Mouse (Mus musculus) hindbrain, embryonic 10.5 days (tissue): ENCODE results near the gene Ddx20. TPM values are rescaled to one million over a fixed set of nuclear protein-coding genes. Genes with fewer than 3 reads are reported as not detected.

Source experiments
- DNase-seq: peaks from one replicate; pipeline ENCODE4 v3.0.0-alpha.2; 2017; ENCODE audit warnings: low spot score
- H3K27ac ChIP-seq: fragments of 300-500 bp; sonication (generic); 2 replicates; pipeline ENCODE4 v1.5.1; 2016; ENCODE audit warnings: mild to moderate bottlenecking, moderate library complexity
- H3K27me3 ChIP-seq: fragments of 300-500 bp; sonication (generic); 2 replicates; pipeline ENCODE4 v1.6.1; 2016; ENCODE audit warnings: mild to moderate bottlenecking; ENCODE audit not compliant: poor library complexity, insufficient read depth, severe bottlenecking
- H3K36me3 ChIP-seq: fragments of 300-500 bp; sonication (generic); 2 replicates; pipeline ENCODE4 v1.6.1; 2016; ENCODE audit warnings: mild to moderate bottlenecking, moderate library complexity
- H3K4me1 ChIP-seq: fragments of 300-500 bp; sonication (generic); replicated peaks from 2 replicates; pipeline ENCODE4 v1.6.1; 2016; ENCODE audit warnings: mild to moderate bottlenecking
- H3K4me3 ChIP-seq: fragments of 300-500 bp; sonication (generic); 2 replicates; pipeline ENCODE4 v1.5.1; 2016; ENCODE audit warnings: mild to moderate bottlenecking, moderate library complexity
- H3K9me3 ChIP-seq: fragments of 300-500 bp; sonication (generic); 2 replicates; pipeline ENCODE4 v1.6.1; 2016; ENCODE audit warnings: mild to moderate bottlenecking, moderate library complexity
- WGBS: fragments of 180-500 bp; shearing (Covaris S2); methylation state at CpG from one replicate; pipeline ENCODE4 v1.1.7; 2016; 5-methylcytosine and 5-hydroxymethylcytosine counted together
- polyA plus RNA-seq: library from polyadenylated mRNA; unstranded; fragments of >200 nt; fragmentation: Nextera tagmentation; extraction: Ambion mirVana; gene quantifications from 2 replicates; pipeline ENCODE4 v1.2.1, GENCODE M21; 2016

Ddx20 gene
- polyA plus RNA-seq, 1 experiment from 2014 or later = 42.0 TPM

DNA sequence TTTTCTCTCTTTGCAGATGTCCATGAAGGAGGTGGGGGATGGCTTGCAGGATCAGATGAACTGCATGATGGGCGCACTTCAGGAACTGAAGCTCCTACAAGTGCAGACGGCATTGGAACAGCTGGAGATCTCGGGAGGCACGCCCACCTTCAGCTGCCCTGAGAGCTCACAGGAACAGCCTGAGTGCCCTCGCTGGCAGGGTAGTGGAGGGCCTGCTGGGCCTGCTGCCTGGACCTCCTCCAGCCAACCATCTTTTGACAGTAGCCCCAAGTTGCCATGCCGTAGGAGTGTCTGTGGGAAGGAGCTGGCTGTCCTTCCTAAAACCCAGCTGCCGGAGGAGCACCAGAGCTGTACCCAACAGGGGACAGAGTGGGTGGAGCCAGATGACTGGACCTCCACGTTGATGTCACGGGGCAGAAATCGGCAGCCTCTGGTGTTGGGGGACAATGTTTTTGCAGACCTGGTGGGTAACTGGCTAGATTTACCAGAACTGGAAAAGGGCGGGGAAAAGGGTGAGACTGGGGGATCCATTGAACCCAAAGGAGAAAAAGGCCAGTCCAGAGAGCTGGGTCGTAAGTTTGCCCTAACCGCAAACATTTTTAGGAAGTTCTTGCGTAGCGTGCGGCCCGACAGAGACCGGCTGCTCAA is 29.1 kb upstream of the Ddx20 start:
- no peaks in the 10 kb centered on the region for H3K27me3 ChIP-seq
- peaks cover 61% of the 10 kb centered on the region for H3K4me1 ChIP-seq
- 57% methylated on average over 18 of the region's 18 CpGs for WGBS
- H3K4me3 ChIP-seq = no peak overlapping the region
- peak overlapping the region; percentile 20 for H3K27ac ChIP-seq
- no peak for DNase-seq
- no peaks in the 10 kb centered on the region for H3K36me3 ChIP-seq
- no peaks in the 10 kb centered on the region for H3K9me3 ChIP-seq

DNA sequence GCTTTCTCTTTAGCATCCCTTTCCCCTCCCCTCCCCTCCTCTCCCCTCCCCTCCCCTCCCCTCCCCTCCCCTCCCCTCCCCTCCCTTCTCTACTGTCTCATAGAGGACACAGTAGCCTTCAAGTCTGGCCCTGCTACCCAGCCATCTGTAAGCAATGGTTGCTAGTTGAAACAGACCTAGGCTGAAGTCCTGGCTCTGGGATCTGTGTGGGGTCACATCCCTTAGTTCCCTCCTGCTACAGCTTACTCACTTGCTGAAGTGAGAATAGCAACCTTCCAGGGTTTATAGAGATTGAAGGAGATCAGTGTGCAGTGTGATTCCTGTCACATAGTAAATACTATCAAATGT is 27.4 kb upstream of the Ddx20 start:
- Histone ChIP-seq H3K36me3 (no peaks in the 10 kb centered on the region), H3K27me3 (no peaks in the 10 kb centered on the region), H3K27ac (peak overlapping the region; percentile 80; the same call in 1 of the 2 replicates), H3K4me3 (no peak overlapping the region), H3K9me3 (no peaks in the 10 kb centered on the region), H3K4me1 (peaks cover 63% of the 10 kb centered on the region)
- no peak for DNase-seq

DNA sequence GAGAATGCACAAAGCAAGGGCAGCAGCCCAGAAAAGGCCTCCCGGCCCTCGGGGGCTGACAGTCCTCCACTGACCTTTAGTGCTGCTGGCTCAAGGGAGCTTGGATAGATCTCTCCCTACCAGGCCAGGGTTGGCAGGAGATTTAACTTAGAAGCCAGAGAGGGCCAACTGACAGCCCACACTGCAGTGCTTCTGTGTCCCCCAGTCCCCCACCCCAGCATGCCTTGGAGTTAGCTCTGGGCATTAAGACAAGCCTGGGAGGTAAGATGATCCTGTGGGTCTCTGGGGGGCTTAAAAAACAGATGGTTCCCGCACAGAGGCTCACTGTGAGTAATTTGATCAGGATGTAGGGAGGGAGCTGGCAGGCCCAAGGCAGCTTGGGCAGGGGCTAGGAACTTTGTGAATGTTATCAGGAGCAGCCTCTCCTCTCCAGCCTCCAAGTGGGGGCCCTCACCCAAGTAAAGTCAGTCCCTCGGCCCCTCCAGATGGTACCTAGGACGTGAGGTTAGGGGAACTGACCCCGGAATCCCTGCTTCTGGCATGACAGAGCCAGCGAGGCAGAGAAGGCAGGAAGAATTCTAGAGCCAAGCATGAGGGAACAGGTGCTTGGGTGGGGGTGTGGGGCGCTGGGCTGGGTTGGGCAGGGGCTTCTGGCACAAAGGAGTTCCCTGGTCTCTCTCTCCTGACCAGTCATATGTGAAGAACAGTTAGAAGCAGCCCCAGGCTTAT is 26.9 kb upstream of the Ddx20 start:
- Histone ChIP-seq H3K27me3 (no peaks in the 10 kb centered on the region), H3K36me3 (no peaks in the 10 kb centered on the region), H3K4me3 (no peak overlapping the region), H3K4me1 (peaks cover 61% of the 10 kb centered on the region), H3K27ac (peak overlapping the region; percentile 80), H3K9me3 (no peaks in the 10 kb centered on the region)
- WGBS = 14% methylated on average over 8 of the region's 8 CpGs
- DNase-seq = peak; percentile 57

DNA sequence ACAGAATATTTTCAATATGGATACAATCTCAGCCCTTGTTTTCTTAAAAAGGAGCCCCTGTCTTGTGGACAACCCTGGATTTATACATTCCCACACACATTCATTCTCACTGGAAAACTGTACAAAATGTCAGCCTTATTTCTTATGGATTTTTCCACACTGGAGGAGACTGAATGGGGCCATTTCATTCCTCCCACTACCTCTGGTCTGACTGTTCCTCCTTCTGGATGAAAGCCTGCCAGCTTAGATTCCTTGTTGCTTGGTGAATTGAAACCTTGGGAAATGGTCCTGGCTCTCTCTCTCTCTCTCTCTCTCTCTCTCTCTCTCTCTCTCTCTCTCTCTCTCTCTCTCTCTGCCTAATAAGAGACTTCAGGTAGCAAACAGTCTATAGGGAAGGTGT is 25.5 kb upstream of the Ddx20 start:
- no peak overlapping the region for H3K27ac ChIP-seq
- H3K36me3 ChIP-seq = no peaks in the 10 kb centered on the region
- no peaks in the 10 kb centered on the region for H3K9me3 ChIP-seq
- DNase-seq = no peak
- 0 out of 2 replicates have a peak, but pooled peaks cover 2% of the 10 kb centered on the region for H3K27me3 ChIP-seq
- no peak overlapping the region for H3K4me3 ChIP-seq
- peaks cover 60% of the 10 kb centered on the region for H3K4me1 ChIP-seq

DNA sequence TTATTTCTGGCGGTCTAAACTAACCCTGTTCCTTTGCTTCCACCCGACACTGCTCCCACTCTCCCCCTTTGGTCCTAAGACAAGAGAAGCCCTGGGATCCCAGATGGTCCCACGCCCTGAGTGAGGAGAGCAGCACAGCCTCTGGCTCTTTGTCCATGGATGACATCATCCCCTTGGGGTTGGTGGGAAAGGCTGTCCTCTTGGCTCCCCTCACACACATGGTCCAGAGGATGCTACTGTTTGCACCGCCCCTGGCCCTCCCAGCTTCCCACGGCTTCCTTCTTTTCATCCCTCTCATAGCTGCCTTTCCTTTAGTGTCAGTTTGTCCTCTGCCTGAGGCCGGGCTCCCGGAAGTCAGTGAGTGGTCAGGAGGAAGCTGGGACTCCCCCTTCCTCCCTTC is 24.4 kb upstream of the Ddx20 start:
- H3K27ac ChIP-seq = 0 out of 2 replicates have a peak overlapping the region, but pooled peaks have one; percentile 59
- WGBS = 60% methylated on average over 7 of the region's 7 CpGs

DNA sequence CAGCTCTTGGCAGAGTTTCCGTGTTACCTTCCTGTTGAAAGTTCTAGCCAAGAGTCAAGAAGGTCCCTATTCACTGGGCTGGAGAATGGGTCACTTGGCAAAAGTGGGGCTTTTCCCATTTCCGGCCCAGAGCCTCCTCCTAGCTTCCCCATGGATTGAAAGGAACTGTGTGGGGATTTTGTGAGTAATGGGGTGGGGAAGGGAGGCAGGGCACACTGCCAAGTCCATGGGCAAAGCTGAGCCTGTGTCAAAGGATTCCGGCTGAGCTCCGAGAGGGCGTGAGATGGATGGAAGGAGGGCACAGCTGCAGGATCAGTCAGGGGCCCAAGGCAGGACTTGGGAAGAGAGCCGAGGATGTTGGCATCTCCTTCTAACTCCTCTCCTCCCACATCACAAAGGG is 22.9 kb upstream of the Ddx20 start:
- H3K27me3 ChIP-seq = peaks cover 26% of the 10 kb centered on the region
- H3K27ac ChIP-seq = no peak overlapping the region
- peaks cover 63% of the 10 kb centered on the region for H3K4me1 ChIP-seq
- DNase-seq = no peak
- no peak overlapping the region for H3K4me3 ChIP-seq
- WGBS = 85% methylated on average over 6 of the region's 6 CpGs
- no peaks in the 10 kb centered on the region for H3K36me3 ChIP-seq
- no peaks in the 10 kb centered on the region for H3K9me3 ChIP-seq

More for the DNA sequence above, 24.4 kb upstream of the Ddx20 start:
- Histone ChIP-seq H3K9me3 (no peaks in the 10 kb centered on the region), H3K4me1 (peaks cover 60% of the 10 kb centered on the region), H3K36me3 (no peaks in the 10 kb centered on the region), H3K4me3 (no peak overlapping the region), H3K27me3 (peaks cover 11% of the 10 kb centered on the region)
- no peak for DNase-seq

DNA sequence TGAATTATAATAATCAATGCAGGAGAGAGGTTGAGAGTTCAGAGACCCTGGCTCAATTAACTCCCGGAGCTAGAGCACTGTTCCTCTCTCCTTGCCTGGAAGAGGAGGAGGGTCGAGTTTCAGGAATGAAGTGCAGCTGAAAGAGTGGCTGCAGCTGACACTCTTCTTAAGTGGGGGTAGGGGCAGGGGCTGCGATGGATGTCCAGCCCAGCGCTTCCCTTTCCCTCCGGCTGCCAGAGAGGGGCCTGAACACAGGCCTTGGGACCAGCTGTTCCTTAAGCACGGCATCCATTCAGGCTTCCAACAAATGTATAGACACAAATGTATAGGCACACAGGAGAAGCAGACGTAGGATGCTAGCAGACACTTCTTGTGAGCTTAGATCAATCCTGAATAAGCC is 20.2 kb upstream of the Ddx20 start:
- no peak for DNase-seq
- H3K27me3 ChIP-seq = peaks cover 45% of the 10 kb centered on the region
- no peaks in the 10 kb centered on the region for H3K9me3 ChIP-seq
- no peaks in the 10 kb centered on the region for H3K36me3 ChIP-seq
- H3K4me1 ChIP-seq = peaks cover 62% of the 10 kb centered on the region
- peak overlapping the region; percentile 53 for H3K27ac ChIP-seq
- 13% methylated on average over 7 of the region's 7 CpGs for WGBS
- H3K4me3 ChIP-seq = no peak overlapping the region

DNA sequence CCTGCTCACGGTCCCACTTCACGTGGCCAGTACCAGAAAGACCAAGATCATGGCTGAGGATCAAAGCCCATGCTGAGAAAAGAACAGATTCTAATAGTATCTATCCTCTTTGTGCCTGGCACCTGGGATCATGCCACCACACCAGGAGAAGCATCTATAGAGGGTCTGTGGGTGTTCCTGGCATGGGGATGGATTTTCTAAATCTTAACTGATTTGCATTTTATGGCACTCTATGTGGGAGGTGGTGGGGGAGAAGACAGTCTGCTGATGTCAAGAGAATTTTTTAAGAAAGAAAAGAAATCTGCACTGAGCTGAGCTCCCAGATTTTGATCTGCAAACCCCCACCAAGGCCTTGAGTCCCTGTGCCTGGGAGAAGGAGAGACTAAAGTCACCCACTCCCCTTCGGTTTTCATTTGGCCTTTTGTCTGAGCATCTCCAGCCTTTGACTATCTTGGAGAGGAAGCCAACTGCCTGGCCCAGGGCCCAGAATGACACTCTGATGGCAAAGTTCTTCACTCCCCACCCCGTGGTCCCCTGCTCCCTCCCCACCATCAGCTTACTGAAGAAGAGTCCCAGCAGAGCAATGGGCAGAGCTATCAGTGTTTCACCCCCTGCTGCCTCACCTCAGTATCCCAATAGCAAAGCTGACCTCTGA is 19.1 kb upstream of the Ddx20 start:
- no peaks in the 10 kb centered on the region for H3K36me3 ChIP-seq
- no peaks in the 10 kb centered on the region for H3K9me3 ChIP-seq
- H3K27ac ChIP-seq = no peak overlapping the region
- no peak for DNase-seq
- peaks cover 62% of the 10 kb centered on the region for H3K4me1 ChIP-seq
- peaks cover 56% of the 10 kb centered on the region for H3K27me3 ChIP-seq
- peak overlapping the region; percentile 63 for H3K4me3 ChIP-seq
- 42% methylated on average over 4 of the region's 4 CpGs for WGBS

DNA sequence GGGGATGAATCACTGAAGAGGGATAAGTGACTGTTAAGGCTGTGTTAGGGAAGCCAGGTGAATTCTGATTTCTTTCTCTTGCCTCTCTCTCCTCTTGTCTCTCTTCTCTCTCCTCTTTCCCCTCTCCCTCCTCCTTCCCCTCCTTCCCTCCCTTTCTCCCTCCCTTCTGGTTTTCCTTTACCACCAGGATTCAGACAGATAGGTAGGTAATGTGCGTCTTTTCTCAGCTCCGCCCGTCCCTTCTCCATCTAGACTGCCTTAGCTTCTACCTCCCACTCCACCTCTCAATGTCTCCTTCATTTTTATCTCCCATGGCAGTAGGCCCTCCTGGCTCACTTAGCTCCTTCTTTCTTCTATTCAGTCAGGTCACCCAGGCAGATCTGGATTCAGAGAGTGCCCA is 18.2 kb upstream of the Ddx20 start:
- Histone ChIP-seq H3K4me3 (peak overlapping the region; percentile 63), H3K9me3 (no peaks in the 10 kb centered on the region), H3K4me1 (peaks cover 64% of the 10 kb centered on the region), H3K27ac (peak overlapping the region; percentile 82), H3K27me3 (peaks cover 61% of the 10 kb centered on the region), H3K36me3 (no peaks in the 10 kb centered on the region)
- 23% methylated on average over 3 of the region's 3 CpGs for WGBS
- no peak for DNase-seq

DNA sequence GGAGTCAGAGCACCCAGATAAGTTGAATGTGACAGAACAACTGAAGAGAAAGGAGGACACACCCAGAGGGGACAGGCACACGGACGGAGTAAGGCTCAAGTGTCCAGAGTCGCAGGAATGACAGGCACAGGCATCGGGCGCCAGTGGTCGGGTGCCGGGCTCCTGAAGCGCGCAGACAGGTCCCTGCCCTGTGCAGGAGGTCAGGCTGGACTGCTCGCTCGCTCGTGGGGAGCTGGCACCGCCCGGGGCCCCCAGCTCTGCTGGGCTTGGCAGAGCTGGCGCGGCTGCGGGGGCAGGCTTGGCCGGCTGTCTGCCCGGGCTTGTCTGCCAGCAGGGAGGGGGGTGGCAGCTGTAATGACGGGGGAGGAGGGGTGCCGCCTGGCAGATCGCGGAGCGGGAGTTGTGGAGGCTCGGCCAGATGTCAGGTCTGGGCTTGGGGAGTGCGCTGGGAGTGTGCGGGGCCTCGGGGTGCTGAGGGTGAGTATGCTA is 17.7 kb upstream of the Ddx20 start:
- no peaks in the 10 kb centered on the region for H3K9me3 ChIP-seq
- WGBS = under 1% methylated on average over 28 of the region's 28 CpGs
- peak; percentile 52 for DNase-seq
- H3K36me3 ChIP-seq = no peaks in the 10 kb centered on the region
- peak overlapping the region; percentile 82 for H3K27ac ChIP-seq
- H3K4me1 ChIP-seq = peaks cover 62% of the 10 kb centered on the region
- peak overlapping the region; percentile 63 for H3K4me3 ChIP-seq
- H3K27me3 ChIP-seq = peaks cover 61% of the 10 kb centered on the region

DNA sequence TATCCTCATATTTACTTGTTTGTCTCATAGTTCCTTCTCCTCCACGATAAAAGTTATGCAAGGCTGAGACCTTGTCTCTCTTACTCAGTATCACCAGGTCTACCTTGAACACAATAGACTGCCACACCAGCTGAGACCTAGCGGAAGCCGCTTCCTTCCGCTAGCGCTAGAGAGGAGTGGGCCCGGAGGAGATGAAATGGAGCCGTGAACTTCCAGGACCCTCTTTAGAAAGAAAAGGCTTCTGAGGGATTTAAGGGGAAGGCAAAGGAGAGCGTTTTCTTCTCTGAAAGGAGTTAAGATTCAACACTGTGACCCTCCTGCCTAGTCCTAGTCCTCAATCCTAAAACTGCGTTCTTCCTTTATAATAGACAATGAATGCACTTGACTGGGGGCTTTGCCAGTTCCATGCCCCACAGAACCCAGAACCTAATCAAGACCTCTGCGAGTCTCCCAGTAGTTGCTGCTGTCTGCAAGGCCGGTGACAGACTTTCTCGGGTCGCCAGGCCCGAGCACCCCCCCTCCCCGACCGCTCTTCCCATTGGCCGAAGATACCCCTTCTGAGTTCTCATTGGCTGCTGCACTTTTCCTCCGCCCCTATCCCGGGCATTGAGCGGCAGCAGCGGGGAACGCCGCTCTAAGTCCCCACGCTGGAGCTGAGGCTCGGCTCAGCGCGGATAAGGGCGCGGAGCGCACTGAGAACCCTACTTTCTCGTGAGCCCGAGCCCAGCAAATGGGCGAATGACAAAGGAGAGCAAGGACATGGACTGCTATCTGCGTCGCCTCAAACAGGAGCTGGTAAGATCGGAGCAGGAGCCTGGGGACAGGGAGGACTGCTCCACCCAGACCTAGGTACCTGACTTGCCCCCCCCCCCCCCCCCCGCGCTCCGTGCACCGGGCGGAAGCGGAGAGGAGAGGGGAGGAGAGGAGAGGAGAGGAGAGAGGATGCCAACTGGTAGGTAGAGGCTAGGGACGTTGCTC is 16.9 kb upstream of the Ddx20 start, which contains the start of gene Inka2:
Gene Inka2, plus strand, starts transcription at position 569 of the 978 bp plus-strand sequence.
- peak; percentile 85 for DNase-seq
- H3K4me1 ChIP-seq = peaks cover 62% of the 10 kb centered on the region
- H3K36me3 ChIP-seq = no peaks in the 10 kb centered on the region
- 2% methylated on average over 38 of the region's 43 CpGs for WGBS
- H3K27me3 ChIP-seq = peaks cover 61% of the 10 kb centered on the region
- no peaks in the 10 kb centered on the region for H3K9me3 ChIP-seq
- H3K27ac ChIP-seq = peak within 1 kb of the TSS; percentile 82
- peak within 1 kb of the TSS; percentile 63 for H3K4me3 ChIP-seq

DNA sequence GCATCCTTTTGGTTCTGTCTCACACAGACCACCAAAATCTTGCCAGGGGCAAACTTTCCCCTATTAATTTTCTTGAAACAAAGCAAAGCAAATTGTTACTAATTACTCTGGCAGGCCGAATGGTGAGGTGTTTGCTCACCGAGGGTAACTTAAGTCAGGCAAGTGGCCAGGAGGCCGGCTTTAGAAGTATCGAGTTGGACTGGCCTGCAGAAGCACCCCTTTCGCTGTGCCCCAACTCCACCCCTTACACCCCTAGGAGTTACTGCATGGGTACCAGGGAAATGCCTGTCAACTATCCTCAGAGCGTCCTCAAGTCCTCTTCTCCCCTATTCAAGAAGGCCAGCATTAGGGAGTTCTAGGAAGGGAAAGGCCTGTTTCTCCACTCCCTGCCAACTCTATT is 16.2 kb upstream of the Ddx20 start:
- no peak for DNase-seq
- Histone ChIP-seq H3K36me3 (no peaks in the 10 kb centered on the region), H3K27ac (no peak overlapping the region), H3K27me3 (peaks cover 64% of the 10 kb centered on the region), H3K4me3 (peak overlapping the region; percentile 63), H3K9me3 (no peaks in the 10 kb centered on the region), H3K4me1 (peaks cover 60% of the 10 kb centered on the region)
- 44% methylated on average over 6 of the region's 6 CpGs for WGBS
